Mouse (Mus musculus) midbrain, embryonic 13.5 days (tissue): ENCODE measurements around the gene Gpr15. TPM values are rescaled to one million over a fixed set of nuclear protein-coding genes. Genes with fewer than 3 reads are reported as not detected.

Source experiments
- ATAC-seq: fragments of 200-750 bp; cut with Nextera tagmentation; 2 replicates; pipeline ENCODE4 v1.8.0; 2017; ENCODE audit warnings: mild to moderate bottlenecking, moderate TSS enrichment, moderate library complexity
- H3K27ac ChIP-seq: fragments of 300-500 bp; sonication (generic); 2 replicates; pipeline ENCODE4 v1.5.1; 2015; ENCODE audit warnings: inconsistent platforms, mild to moderate bottlenecking, moderate library complexity
- H3K27me3 ChIP-seq: fragments of 300-500 bp; sonication (generic); 2 replicates; pipeline ENCODE4 v1.6.1; 2015; ENCODE audit warnings: mild to moderate bottlenecking, inconsistent platforms
- H3K36me3 ChIP-seq: fragments of 300-500 bp; sonication (generic); 2 replicates; pipeline ENCODE4 v1.6.1; 2015; ENCODE audit warnings: mild to moderate bottlenecking, inconsistent platforms
- H3K4me1 ChIP-seq: fragments of 300-500 bp; sonication (generic); replicated peaks from 2 replicates; pipeline ENCODE4 v1.6.1; 2015; ENCODE audit warnings: inconsistent platforms
- H3K4me2 ChIP-seq: fragments of 300-500 bp; sonication (generic); replicated peaks from 2 replicates; pipeline ENCODE4 v1.6.1; 2015; ENCODE audit warnings: moderate library complexity, mild to moderate bottlenecking, inconsistent platforms
- H3K4me3 ChIP-seq: fragments of 300-500 bp; sonication (generic); replicated peaks from 2 replicates; pipeline ENCODE4 v1.5.1; 2015; ENCODE audit warnings: mild to moderate bottlenecking, inconsistent platforms
- H3K9ac ChIP-seq: fragments of 300-500 bp; sonication (generic); replicated peaks from 2 replicates; pipeline ENCODE4 v1.6.1; 2015; ENCODE audit warnings: mild to moderate bottlenecking, inconsistent platforms
- H3K9me3 ChIP-seq: fragments of 300-500 bp; sonication (generic); 2 replicates; pipeline ENCODE4 v1.6.1; 2016; ENCODE audit warnings: mild to moderate bottlenecking, inconsistent platforms
- WGBS: fragments of 180-500 bp; shearing (Covaris S2); methylation state at CpG from one replicate; pipeline ENCODE4 v1.1.7; 2015; 5-methylcytosine and 5-hydroxymethylcytosine counted together
- polyA plus RNA-seq: library from polyadenylated mRNA; unstranded; fragments of >200 nt; fragmentation: Nextera tagmentation; extraction: Ambion mirVana; gene quantifications from 2 replicates; pipeline ENCODE4 v1.2.1, GENCODE M21; 2015

The Gpr15 gene
- polyA plus RNA-seq, 1 experiment from 2014 or later: not detected

GRCm38 (mm10) chr16:58715018-58715417 is 3.9 kb downstream of the Gpr15 start:
- H3K9ac ChIP-seq: no peak overlapping the region
- H3K27me3 ChIP-seq: no peaks in the 10 kb centered on the region
- no peak overlapping the region for H3K4me2 ChIP-seq
- no peak overlapping the region for H3K4me3 ChIP-seq
- H3K4me1 ChIP-seq: no peaks in the 10 kb centered on the region
- H3K27ac ChIP-seq: no peak overlapping the region
- ATAC-seq: no peak
- no peaks in the 10 kb centered on the region for H3K9me3 ChIP-seq
- H3K36me3 ChIP-seq: no peaks in the 10 kb centered on the region
- 73% methylated on average over 4 of the region's 4 CpGs for WGBS

GRCm38 (mm10) chr16:58713128-58713527 is 5.7 kb downstream of the Gpr15 start:
- Histone ChIP-seq H3K27ac (no peak overlapping the region), H3K9me3 (no peaks in the 10 kb centered on the region), H3K36me3 (no peaks in the 10 kb centered on the region), H3K27me3 (no peaks in the 10 kb centered on the region), H3K4me3 (no peak overlapping the region), H3K9ac (no peak overlapping the region), H3K4me1 (no peaks in the 10 kb centered on the region), H3K4me2 (no peak overlapping the region)
- ATAC-seq: no peak
- WGBS: 91% methylated on average over 1 of the region's 1 CpGs

- H3K36me3 ChIP-seq: no peaks in the 10 kb centered on the region
- H3K4me2 ChIP-seq: no peak overlapping the region
- H3K9me3 ChIP-seq: no peaks in the 10 kb centered on the region
- H3K27ac ChIP-seq: no peak overlapping the region
- no peak overlapping the region for H3K4me3 ChIP-seq
- no peak overlapping the region for H3K9ac ChIP-seq
- no peaks in the 10 kb centered on the region for H3K27me3 ChIP-seq
- no peak for ATAC-seq
- 83% methylated on average over 8 of the region's 8 CpGs for WGBS
- no peaks in the 10 kb centered on the region for H3K4me1 ChIP-seq
These were observed 6.6 kb downstream of the Gpr15 start for GRCm38 (mm10) chr16:58712221-58712620.

- H3K9me3 ChIP-seq: no peaks in the 10 kb centered on the region
- H3K27ac ChIP-seq: no peak overlapping the region
- WGBS: 80% methylated on average over 4 of the region's 4 CpGs
- H3K9ac ChIP-seq: no peak overlapping the region
- H3K4me1 ChIP-seq: no peaks in the 10 kb centered on the region
- no peaks in the 10 kb centered on the region for H3K27me3 ChIP-seq
- no peak overlapping the region for H3K4me2 ChIP-seq
- no peak for ATAC-seq
- H3K4me3 ChIP-seq: no peak overlapping the region
- H3K36me3 ChIP-seq: no peaks in the 10 kb centered on the region
These were observed 9.3 kb downstream of the Gpr15 start for GRCm38 (mm10) chr16:58709536-58709935.

GRCm38 (mm10) chr16:58708601-58709475 is 10.0 kb downstream of the Gpr15 start:
- Histone ChIP-seq H3K27ac (no peak overlapping the region), H3K9me3 (no peaks in the 10 kb centered on the region), H3K4me1 (no peaks in the 10 kb centered on the region), H3K4me2 (no peak overlapping the region), H3K36me3 (no peaks in the 10 kb centered on the region), H3K27me3 (no peaks in the 10 kb centered on the region), H3K9ac (no peak overlapping the region), H3K4me3 (no peak overlapping the region)
- WGBS: 85% methylated on average over 3 of the region's 3 CpGs
- ATAC-seq: no peak

GRCm38 (mm10) chr16:58707276-58707905 is 11.5 kb downstream of the Gpr15 start:
- ATAC-seq: no peak
- Histone ChIP-seq H3K4me2 (no peak overlapping the region), H3K4me3 (no peak overlapping the region), H3K9me3 (no peaks in the 10 kb centered on the region), H3K36me3 (no peaks in the 10 kb centered on the region), H3K27me3 (no peaks in the 10 kb centered on the region), H3K9ac (no peak overlapping the region), H3K4me1 (no peaks in the 10 kb centered on the region), H3K27ac (no peak overlapping the region)
- WGBS: 89% methylated on average over 4 of the region's 4 CpGs

- ATAC-seq: peak; percentile 56; the same call in 1 of the 2 replicates
- H3K27me3 ChIP-seq: no peaks in the 10 kb centered on the region
- H3K4me3 ChIP-seq: no peak overlapping the region
- no peak overlapping the region for H3K27ac ChIP-seq
- H3K9me3 ChIP-seq: no peaks in the 10 kb centered on the region
- no peak overlapping the region for H3K9ac ChIP-seq
- H3K4me2 ChIP-seq: no peak overlapping the region
- H3K36me3 ChIP-seq: no peaks in the 10 kb centered on the region
- no peaks in the 10 kb centered on the region for H3K4me1 ChIP-seq
These were observed 13.9 kb downstream of the Gpr15 start for GRCm38 (mm10) chr16:58704999-58705398.

GRCm38 (mm10) chr16:58703382-58704124 is 15.3 kb downstream of the Gpr15 start:
- ATAC-seq: no peak
- WGBS: 63% methylated on average over 10 of the region's 10 CpGs
- Histone ChIP-seq H3K4me2 (no peak overlapping the region), H3K36me3 (no peaks in the 10 kb centered on the region), H3K27me3 (no peaks in the 10 kb centered on the region), H3K4me3 (no peak overlapping the region), H3K4me1 (no peaks in the 10 kb centered on the region), H3K9ac (no peak overlapping the region), H3K9me3 (no peaks in the 10 kb centered on the region), H3K27ac (no peak overlapping the region)

GRCm38 (mm10) chr16:58702329-58702932 is 16.4 kb downstream of the Gpr15 start:
- Histone ChIP-seq H3K9ac (no peak overlapping the region), H3K4me1 (no peaks in the 10 kb centered on the region), H3K9me3 (no peaks in the 10 kb centered on the region), H3K27ac (no peak overlapping the region), H3K36me3 (no peaks in the 10 kb centered on the region), H3K4me2 (no peak overlapping the region), H3K27me3 (no peaks in the 10 kb centered on the region), H3K4me3 (no peak overlapping the region)
- 86% methylated on average over 10 of the region's 10 CpGs for WGBS
- no peak for ATAC-seq

- Histone ChIP-seq H3K4me2 (no peak overlapping the region), H3K36me3 (no peaks in the 10 kb centered on the region), H3K9me3 (no peaks in the 10 kb centered on the region), H3K27ac (no peak overlapping the region), H3K4me3 (no peak overlapping the region), H3K9ac (no peak overlapping the region), H3K4me1 (no peaks in the 10 kb centered on the region), H3K27me3 (no peaks in the 10 kb centered on the region)
- WGBS: 81% methylated on average over 6 of the region's 6 CpGs
- ATAC-seq: no peak
These were observed 17.1 kb downstream of the Gpr15 start for GRCm38 (mm10) chr16:58701779-58702178.

- Histone ChIP-seq H3K27ac (no peak overlapping the region), H3K36me3 (no peaks in the 10 kb centered on the region), H3K9ac (no peak overlapping the region), H3K9me3 (no peaks in the 10 kb centered on the region), H3K4me3 (no peak overlapping the region), H3K27me3 (no peaks in the 10 kb centered on the region), H3K4me1 (no peaks in the 10 kb centered on the region), H3K4me2 (no peak overlapping the region)
- WGBS: 93% methylated on average over 12 of the region's 12 CpGs
- no peak for ATAC-seq
These were observed 17.9 kb downstream of the Gpr15 start for GRCm38 (mm10) chr16:58700816-58701424.
